Mouse (Mus musculus): ENCODE data around the gene Tas1r3. TPM values are rescaled to one million over a fixed set of nuclear protein-coding genes. Genes with fewer than 3 reads are reported as not detected.
A peak's percentile ranks its signal among the peaks of the same experiment; 100 is the strongest.

Gene Tas1r3
- polyA plus RNA-seq, 1 experiment from 2014 or later: 0.45 TPM

- ATAC-seq (replicated peaks; ENCODE audit: low FRiP score) (no peak), DNase-seq (ENCODE audit: low spot score) (no peak)
- WGBS: 83% methylated on average over 4 of the region's 4 CpGs
- Histone ChIP-seq H3K9ac (ENCODE audit: low read length) (no peak overlapping the region), H3K9me3 (ENCODE audit: control insufficient read depth, low read length) (no peaks in the 10 kb centered on the region), H3K4me1 (replicated peaks; ENCODE audit: control insufficient read depth, insufficient read depth, low read length) (peaks cover 7% of the 10 kb centered on the region), H3K4me2 (ENCODE audit: low read depth, low read length, severe bottlenecking) (no peak overlapping the region), H3K4me3 (ENCODE audit: low read depth, low read length) (no peak overlapping the region), H3K36me3 (ENCODE audit: control insufficient read depth, insufficient read depth, low read length) (peaks cover 22% of the 10 kb centered on the region), H3K27ac (ENCODE audit: low read depth, low read length) (no peak overlapping the region), H3K27me3 (ENCODE audit: control insufficient read depth, insufficient read depth, low read length) (no peaks in the 10 kb centered on the region)
Observed at GRCm38 (mm10) chr4:155817533-155817932, 45.6 kb downstream of the Tas1r3 start.

GRCm38 (mm10) chr4:155812665-155813181 lies 50.4 kb downstream of the Tas1r3 start:
- Histone ChIP-seq H3K4me2 (ENCODE audit: low read depth, low read length, severe bottlenecking) (peak overlapping the region; percentile 97), H3K9me3 (ENCODE audit: control insufficient read depth, low read length) (no peaks in the 10 kb centered on the region), H3K4me1 (replicated peaks; ENCODE audit: control insufficient read depth, insufficient read depth, low read length) (peaks cover 8% of the 10 kb centered on the region), H3K9ac (ENCODE audit: low read length) (peak overlapping the region; percentile 99), H3K27ac (ENCODE audit: low read depth, low read length) (peak overlapping the region; percentile 71), H3K36me3 (ENCODE audit: control insufficient read depth, insufficient read depth, low read length) (peaks cover 7% of the 10 kb centered on the region), H3K27me3 (ENCODE audit: control insufficient read depth, insufficient read depth, low read length) (no peaks in the 10 kb centered on the region), H3K4me3 (ENCODE audit: low read depth, low read length) (peak overlapping the region; percentile 100)
- DNase-seq (ENCODE audit: low spot score) (no peak), ATAC-seq (replicated peaks; ENCODE audit: low FRiP score) (peak; percentile 40)
- under 1% methylated on average over 49 of the region's 49 CpGs for WGBS

- peak within 1 kb of the TSS; percentile 99 for H3K9ac ChIP-seq (ENCODE audit: low read length)
- H3K9me3 ChIP-seq (ENCODE audit: control insufficient read depth, low read length): no peaks in the 10 kb centered on the region
- peak within 1 kb of the TSS; percentile 97 for H3K4me2 ChIP-seq (ENCODE audit: low read depth, low read length, severe bottlenecking)
- no peaks in the 10 kb centered on the region for H3K27me3 ChIP-seq (ENCODE audit: control insufficient read depth, insufficient read depth, low read length)
- WGBS: 1% methylated on average over 59 of the region's 60 CpGs
- peaks cover 8% of the 10 kb centered on the region for H3K4me1 ChIP-seq (replicated peaks; ENCODE audit: control insufficient read depth, insufficient read depth, low read length)
- ATAC-seq (replicated peaks; ENCODE audit: low FRiP score): peak; percentile 99
- H3K36me3 ChIP-seq (ENCODE audit: control insufficient read depth, insufficient read depth, low read length): peaks cover 7% of the 10 kb centered on the region
- H3K27ac ChIP-seq (ENCODE audit: low read depth, low read length): peak within 1 kb of the TSS; percentile 71
- peak within 1 kb of the TSS; percentile 100 for H3K4me3 ChIP-seq (ENCODE audit: low read depth, low read length)
- DNase-seq (ENCODE audit: low spot score): peak; percentile 98
Observed at GRCm38 (mm10) chr4:155811929-155812664, 51.1 kb downstream of the Tas1r3 start, which contains the start of gene Ccnl2. TSS of gene Ccnl2 (plus strand) at chr4:155812489.

Small RNA genes within 50 kb of the gene (microRNA-seq; reads per million reads assigned to microRNA genes)
- not detected for gene Gm22991 (ENCODE audit: insufficient number of aligned reads)

Other genes with a start within 250 kb of the Tas1r3 start
- gene Cdk11b, start 238.5 kb downstream of the Tas1r3 start, polyA plus RNA-seq (2014; fragmentation: Nextera tagmentation; extraction: Ambion mirVana): 83.8 and 84.0 TPM in 2 replicates
- gene Gm10563, start 218.0 kb downstream of the Tas1r3 start, polyA plus RNA-seq (2014; fragmentation: Nextera tagmentation; extraction: Ambion mirVana): not detected in 2 replicates
- gene Mmp23, start 210.0 kb downstream of the Tas1r3 start, polyA plus RNA-seq (2014; fragmentation: Nextera tagmentation; extraction: Ambion mirVana): 2.5 and 2.7 TPM in 2 replicates
- 21.2 and 22.3 TPM in 2 replicates for gene Mib2, start 194.2 kb downstream of the Tas1r3 start, polyA plus RNA-seq (2014; fragmentation: Nextera tagmentation; extraction: Ambion mirVana)
- 2.3 and 2.9 TPM in 2 replicates for gene Fndc10, start 169.0 kb downstream of the Tas1r3 start, polyA plus RNA-seq (2014; fragmentation: Nextera tagmentation; extraction: Ambion mirVana)
- 138 and 144 TPM in 2 replicates for gene Ssu72, start 158.6 kb downstream of the Tas1r3 start, polyA plus RNA-seq (2014; fragmentation: Nextera tagmentation; extraction: Ambion mirVana)
- 0.76 and 1.2 TPM in 2 replicates for gene Tmem240, start 128.6 kb downstream of the Tas1r3 start, polyA plus RNA-seq (2014; fragmentation: Nextera tagmentation; extraction: Ambion mirVana)
- gene Atad3a, start 102.3 kb downstream of the Tas1r3 start, polyA plus RNA-seq (2014; fragmentation: Nextera tagmentation; extraction: Ambion mirVana): 104 and 115 TPM in 2 replicates
- gene Vwa1, start 88.7 kb downstream of the Tas1r3 start, polyA plus RNA-seq (2014; fragmentation: Nextera tagmentation; extraction: Ambion mirVana): 10.0 and 10.6 TPM in 2 replicates
- gene Tmem88b, start 77.5 kb downstream of the Tas1r3 start, polyA plus RNA-seq (2014; fragmentation: Nextera tagmentation; extraction: Ambion mirVana): 0.15 and 0.43 TPM in 2 replicates
- not detected in 2 replicates for gene Ankrd65, start 72.9 kb downstream of the Tas1r3 start, polyA plus RNA-seq (2014; fragmentation: Nextera tagmentation; extraction: Ambion mirVana)
- gene Mrpl20, start 60.5 kb downstream of the Tas1r3 start, polyA plus RNA-seq (2014; fragmentation: Nextera tagmentation; extraction: Ambion mirVana): 203 and 223 TPM in 2 replicates
- gene Ccnl2, start 50.9 kb downstream of the Tas1r3 start, polyA plus RNA-seq (2014; fragmentation: Nextera tagmentation; extraction: Ambion mirVana): 162 and 186 TPM in 2 replicates
- gene Aurkaip1, start 32.1 kb downstream of the Tas1r3 start, polyA plus RNA-seq (2014; fragmentation: Nextera tagmentation; extraction: Ambion mirVana): 132 and 141 TPM in 2 replicates
- gene Mxra8, start 23.7 kb downstream of the Tas1r3 start, polyA plus RNA-seq (2014; fragmentation: Nextera tagmentation; extraction: Ambion mirVana): 28.8 and 29.3 TPM in 2 replicates
- gene Dvl1, start 16.0 kb downstream of the Tas1r3 start, polyA plus RNA-seq (2014; fragmentation: Nextera tagmentation; extraction: Ambion mirVana): 17.9 and 18.0 TPM in 2 replicates
- gene Cptp, start 6.1 kb upstream of the Tas1r3 start, polyA plus RNA-seq (2014; fragmentation: Nextera tagmentation; extraction: Ambion mirVana): 22.3 and 27.0 TPM in 2 replicates
- 108 and 117 TPM in 2 replicates for gene Ints11, start 6.2 kb upstream of the Tas1r3 start, polyA plus RNA-seq (2014; fragmentation: Nextera tagmentation; extraction: Ambion mirVana)
- gene Pusl1, start 28.4 kb upstream of the Tas1r3 start, polyA plus RNA-seq (2014; fragmentation: Nextera tagmentation; extraction: Ambion mirVana): 53.4 and 53.7 TPM in 2 replicates
- gene Acap3, start 28.5 kb upstream of the Tas1r3 start, polyA plus RNA-seq (2014; fragmentation: Nextera tagmentation; extraction: Ambion mirVana): 34.6 and 34.8 TPM in 2 replicates
- gene Ube2j2, start 80.5 kb upstream of the Tas1r3 start, polyA plus RNA-seq (2014; fragmentation: Nextera tagmentation; extraction: Ambion mirVana): 159 and 165 TPM in 2 replicates
- gene C1qtnf12, start 99.0 kb upstream of the Tas1r3 start, polyA plus RNA-seq (2014; fragmentation: Nextera tagmentation; extraction: Ambion mirVana): 17.6 and 21.1 TPM in 2 replicates
- gene B3galt6, start 129.3 kb upstream of the Tas1r3 start, polyA plus RNA-seq (2014; fragmentation: Nextera tagmentation; extraction: Ambion mirVana): 16.3 and 20.4 TPM in 2 replicates
- gene Sdf4, start 129.5 kb upstream of the Tas1r3 start, polyA plus RNA-seq (2014; fragmentation: Nextera tagmentation; extraction: Ambion mirVana): 117 and 121 TPM in 2 replicates
- gene Tnfrsf4, start 150.5 kb upstream of the Tas1r3 start, polyA plus RNA-seq (2014; fragmentation: Nextera tagmentation; extraction: Ambion mirVana): 0.53 and 0.75 TPM in 2 replicates
- gene Tnfrsf18, start 162.8 kb upstream of the Tas1r3 start, polyA plus RNA-seq (2014; fragmentation: Nextera tagmentation; extraction: Ambion mirVana): 1.1 and 1.9 TPM in 2 replicates
- 0.23 and 0.33 TPM in 2 replicates for gene Ttll10, start 196.1 kb upstream of the Tas1r3 start, polyA plus RNA-seq (2014; fragmentation: Nextera tagmentation; extraction: Ambion mirVana)
- gene 9430015G10Rik, start 246.6 kb upstream of the Tas1r3 start, polyA plus RNA-seq (2014; fragmentation: Nextera tagmentation; extraction: Ambion mirVana): 83.6 and 84.0 TPM in 2 replicates

Measured in forebrain, embryonic 11.5 days (tissue).